Mouse (Mus musculus): ENCODE results near the gene Cflar. TPM values are rescaled to one million over a fixed set of nuclear protein-coding genes. Genes with fewer than 3 reads are reported as not detected.
A peak's percentile ranks its signal among the peaks of the same experiment; 100 is the strongest.

Cflar gene
- polyA plus RNA-seq, 1 experiment from 2014 or later: 41.2 TPM

DNA sequence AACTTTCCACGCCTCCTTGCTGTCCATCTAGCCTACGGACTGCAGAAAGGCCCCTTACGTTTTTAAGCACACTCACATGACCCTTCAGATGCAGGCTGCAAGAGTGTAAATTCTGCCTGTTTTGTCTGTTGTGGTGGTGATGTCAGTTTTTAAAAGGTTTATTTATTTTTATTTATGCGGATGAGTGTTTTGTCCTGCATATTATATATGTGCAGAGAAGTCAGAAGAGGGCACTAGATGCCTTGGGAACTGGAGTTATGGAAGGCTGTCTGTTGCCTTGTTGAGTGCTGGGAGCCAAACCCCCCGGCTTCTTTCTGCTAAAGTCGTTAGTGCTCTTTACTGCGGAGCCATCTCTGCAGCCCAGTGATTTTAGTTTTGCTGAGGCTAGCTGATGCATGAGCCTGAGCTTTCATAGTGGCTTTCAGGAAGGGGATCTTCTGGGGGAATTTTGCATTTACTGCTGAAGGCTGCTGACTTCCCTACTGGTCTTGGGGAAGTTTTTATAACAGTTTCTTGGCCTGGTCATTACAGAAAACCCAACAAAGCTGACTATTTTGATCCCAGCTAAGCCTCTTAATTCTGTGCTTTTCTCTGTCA is 12.6 kb downstream of the Cflar start:
- H3K9ac ChIP-seq: no peak overlapping the region
- H3K27me3 ChIP-seq: no peaks in the 10 kb centered on the region
- H3K4me1 ChIP-seq: peaks cover 13% of the 10 kb centered on the region
- ATAC-seq (ENCODE audit: insufficient number of reproducible peaks, low FRiP score, low TSS enrichment, low read depth): no peak
- 45% methylated on average over 7 of the region's 7 CpGs for WGBS
- H3K27ac ChIP-seq: peak overlapping the region; percentile 69
- H3K36me3 ChIP-seq: peaks cover 39% of the 10 kb centered on the region
- H3K4me3 ChIP-seq: no peak overlapping the region
- H3K9me3 ChIP-seq: no peaks in the 10 kb centered on the region
- peak overlapping the region; percentile 14; the same call in 1 of the 2 replicates for H3K4me2 ChIP-seq

DNA sequence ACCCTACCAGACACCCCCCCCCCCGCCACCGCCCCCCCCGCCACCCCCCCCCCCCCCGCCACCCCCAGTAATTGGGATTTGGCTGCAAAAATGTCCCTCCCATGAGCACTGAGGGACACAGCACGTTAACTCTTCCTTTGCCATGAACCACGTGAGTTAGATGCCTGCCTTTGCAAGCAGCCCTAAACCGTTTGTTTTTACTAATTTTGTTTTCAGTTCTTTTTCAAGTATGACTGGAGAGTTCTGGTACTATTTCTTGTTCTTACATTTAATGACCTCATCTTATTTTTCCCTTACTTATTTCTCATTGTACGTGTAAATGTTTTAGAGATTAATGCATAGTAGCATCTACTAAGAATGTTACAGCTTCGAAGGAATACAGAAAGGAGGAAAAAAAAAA is 13.2 kb downstream of the Cflar start:
- no peak overlapping the region for H3K9ac ChIP-seq
- H3K27me3 ChIP-seq: no peaks in the 10 kb centered on the region
- no peak overlapping the region for H3K4me2 ChIP-seq
- H3K4me1 ChIP-seq: peaks cover 13% of the 10 kb centered on the region
- H3K36me3 ChIP-seq: peaks cover 40% of the 10 kb centered on the region
- ATAC-seq (ENCODE audit: insufficient number of reproducible peaks, low FRiP score, low TSS enrichment, low read depth): no peak
- H3K9me3 ChIP-seq: no peaks in the 10 kb centered on the region
- no peak overlapping the region for H3K4me3 ChIP-seq
- peak overlapping the region; percentile 69; the same call in 1 of the 2 replicates for H3K27ac ChIP-seq
- WGBS: 34% methylated on average over 9 of the region's 9 CpGs

DNA sequence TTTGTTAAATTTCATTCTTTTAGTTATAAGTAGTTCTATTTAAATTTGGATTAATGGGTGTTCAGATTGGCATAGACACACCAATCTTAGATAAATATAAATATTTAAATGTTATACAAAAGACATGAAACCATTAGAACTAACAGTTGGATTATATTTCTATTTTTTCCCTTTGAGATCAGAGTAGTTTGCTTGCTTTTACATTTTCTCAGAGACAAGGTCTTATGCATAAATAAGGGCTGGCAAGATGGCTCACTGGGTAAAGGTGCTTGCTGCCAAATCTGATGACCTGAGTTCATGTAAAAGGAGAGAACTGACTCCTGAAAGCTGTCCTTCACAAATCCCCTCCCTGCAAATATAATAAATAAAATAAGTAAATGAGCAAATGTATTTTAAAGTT is 13.8 kb downstream of the Cflar start:
- no peak overlapping the region for H3K27ac ChIP-seq
- no peak overlapping the region for H3K9ac ChIP-seq
- no peak overlapping the region for H3K4me2 ChIP-seq
- H3K4me3 ChIP-seq: no peak overlapping the region
- no peaks in the 10 kb centered on the region for H3K27me3 ChIP-seq
- H3K36me3 ChIP-seq: peaks cover 39% of the 10 kb centered on the region
- ATAC-seq (ENCODE audit: insufficient number of reproducible peaks, low FRiP score, low TSS enrichment, low read depth): no peak
- no peaks in the 10 kb centered on the region for H3K9me3 ChIP-seq
- peaks cover 12% of the 10 kb centered on the region for H3K4me1 ChIP-seq

DNA sequence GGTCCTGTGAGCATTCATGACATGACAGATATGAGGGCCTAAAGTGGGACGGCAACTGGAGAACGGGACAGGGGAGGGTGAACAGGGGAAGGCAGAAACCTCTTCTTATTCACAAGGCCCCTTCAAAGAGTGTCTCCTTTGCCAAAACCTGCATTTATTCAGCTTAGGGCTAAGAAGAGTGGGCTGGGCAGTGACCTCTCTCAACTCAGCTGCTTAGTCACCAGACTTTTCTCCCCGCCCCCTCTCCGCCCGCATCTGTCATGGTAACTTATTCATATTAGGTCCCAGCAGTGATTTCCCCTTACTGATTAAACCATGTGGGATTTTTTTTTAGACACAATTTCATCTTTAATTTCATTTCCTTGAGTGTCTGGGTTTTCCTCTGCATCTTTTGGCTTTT is 14.5 kb downstream of the Cflar start:
- H3K9ac ChIP-seq: no peak overlapping the region
- no peak overlapping the region for H3K27ac ChIP-seq
- no peaks in the 10 kb centered on the region for H3K27me3 ChIP-seq
- peaks cover 40% of the 10 kb centered on the region for H3K36me3 ChIP-seq
- no peak overlapping the region for H3K4me3 ChIP-seq
- no peaks in the 10 kb centered on the region for H3K9me3 ChIP-seq
- 88% methylated on average over 5 of the region's 5 CpGs for WGBS
- no peak for ATAC-seq (ENCODE audit: insufficient number of reproducible peaks, low FRiP score, low TSS enrichment, low read depth)
- peaks cover 10% of the 10 kb centered on the region for H3K4me1 ChIP-seq
- no peak overlapping the region for H3K4me2 ChIP-seq

DNA sequence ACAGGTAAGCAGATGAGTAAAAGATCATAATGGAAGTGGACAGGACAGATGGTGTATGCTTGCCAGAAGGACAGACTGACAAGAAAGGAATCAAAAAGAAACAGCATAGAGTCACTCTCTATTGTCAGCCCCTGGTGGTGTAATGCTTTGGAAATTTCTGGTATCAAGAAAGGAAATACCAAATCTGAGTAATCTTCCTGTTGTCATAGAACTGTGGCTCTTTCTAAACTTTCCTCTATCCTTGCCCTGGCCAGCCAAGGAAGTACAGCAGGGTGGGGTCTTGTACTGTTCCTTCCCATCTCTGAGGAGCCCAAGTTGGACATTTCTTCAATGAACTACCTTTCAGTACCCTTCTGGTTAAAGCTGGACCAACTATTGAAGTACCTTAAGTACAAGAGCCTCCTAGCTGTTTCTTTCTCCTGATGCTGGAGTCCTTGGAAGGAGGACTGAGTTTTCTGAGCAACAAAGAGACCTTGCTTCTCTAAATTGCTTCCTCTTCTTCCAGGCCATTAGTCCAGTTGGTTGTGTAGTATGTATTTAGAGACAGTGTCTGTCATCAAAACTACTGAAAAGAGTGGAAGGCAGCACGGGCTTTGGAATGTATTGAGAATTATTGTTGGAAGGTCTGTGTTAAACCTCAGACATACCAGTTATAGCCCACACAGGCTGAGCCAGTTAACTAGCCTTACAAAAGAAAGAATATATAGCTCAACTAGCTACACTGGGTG is 15.9 kb downstream of the Cflar start:
- 95% methylated on average over 1 of the region's 1 CpGs for WGBS

DNA sequence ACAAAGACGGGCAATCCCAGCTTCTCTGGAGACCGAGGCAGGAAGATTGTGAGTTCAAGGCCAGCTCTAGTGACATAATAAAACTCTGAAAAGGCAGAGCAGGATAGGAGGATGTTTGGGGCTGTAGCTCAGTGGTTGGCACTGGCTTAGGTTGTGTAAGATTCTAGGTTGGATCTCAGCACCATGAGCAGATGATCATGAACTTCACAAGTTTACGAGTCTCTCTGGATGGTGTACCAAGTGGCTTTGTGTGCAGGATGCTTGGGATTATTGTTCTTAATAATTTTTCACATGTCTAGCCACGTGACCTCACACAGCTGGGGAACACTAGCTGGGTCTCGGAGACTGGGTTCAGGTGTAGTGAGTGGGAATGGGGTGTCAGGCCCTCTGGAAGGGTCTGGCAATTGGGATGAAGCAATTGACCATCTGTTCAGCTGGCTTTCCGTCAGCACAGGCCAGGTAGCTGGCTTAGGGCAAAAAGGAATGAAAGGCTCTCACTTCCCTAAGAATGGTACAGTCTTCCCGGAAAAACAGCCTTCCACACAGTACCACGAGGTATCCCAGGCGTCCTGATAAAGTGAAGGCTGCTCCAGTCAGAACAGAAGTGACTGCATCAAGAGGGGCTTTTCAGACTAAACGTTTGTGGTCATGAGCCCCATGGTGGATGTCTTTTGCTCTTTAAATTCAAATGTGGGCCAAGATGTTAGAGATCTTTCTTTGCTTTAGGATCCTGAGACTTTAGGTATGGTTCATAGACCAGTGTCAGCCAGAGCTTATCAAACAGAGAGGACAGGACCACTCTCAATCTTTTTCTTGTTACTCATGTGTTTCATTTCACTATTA is 16.7 kb downstream of the Cflar start:
- H3K9ac ChIP-seq: no peak overlapping the region
- no peak overlapping the region for H3K4me2 ChIP-seq
- H3K9me3 ChIP-seq: no peaks in the 10 kb centered on the region
- no peaks in the 10 kb centered on the region for H3K27me3 ChIP-seq
- peaks cover 49% of the 10 kb centered on the region for H3K36me3 ChIP-seq
- 85% methylated on average over 10 of the region's 10 CpGs for WGBS
- no peak overlapping the region for H3K4me3 ChIP-seq
- no peak for ATAC-seq (ENCODE audit: insufficient number of reproducible peaks, low FRiP score, low TSS enrichment, low read depth)
- H3K4me1 ChIP-seq: peaks cover 10% of the 10 kb centered on the region
- H3K27ac ChIP-seq: no peak overlapping the region

More for the DNA sequence above, 15.9 kb downstream of the Cflar start:
- Histone ChIP-seq H3K9me3 (no peaks in the 10 kb centered on the region), H3K4me3 (no peak overlapping the region), H3K36me3 (peaks cover 52% of the 10 kb centered on the region), H3K4me1 (peaks cover 10% of the 10 kb centered on the region), H3K27ac (peak overlapping the region; percentile 27; the same call in 1 of the 2 replicates), H3K9ac (no peak overlapping the region), H3K4me2 (no peak overlapping the region), H3K27me3 (no peaks in the 10 kb centered on the region)
- no peak for ATAC-seq (ENCODE audit: insufficient number of reproducible peaks, low FRiP score, low TSS enrichment, low read depth)

DNA sequence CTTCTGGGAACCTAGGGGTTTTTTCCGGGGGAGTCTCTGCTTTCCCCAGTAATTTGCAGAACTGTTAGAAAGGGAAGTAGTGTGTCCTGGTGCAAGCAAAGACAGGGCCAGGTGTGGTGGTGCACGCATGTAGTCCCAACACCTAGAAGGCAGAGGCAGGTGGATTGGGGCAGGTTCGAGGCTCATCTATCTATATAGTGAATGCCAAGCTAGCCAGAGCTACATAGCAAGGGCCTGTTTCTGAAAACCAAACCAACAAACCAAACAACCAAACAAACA is 17.2 kb downstream of the Cflar start:
- Histone ChIP-seq H3K4me3 (no peak overlapping the region), H3K9me3 (no peaks in the 10 kb centered on the region), H3K27me3 (no peaks in the 10 kb centered on the region), H3K9ac (no peak overlapping the region), H3K4me2 (no peak overlapping the region), H3K36me3 (peaks cover 53% of the 10 kb centered on the region), H3K27ac (no peak overlapping the region), H3K4me1 (peaks cover 10% of the 10 kb centered on the region)
- no peak for ATAC-seq (ENCODE audit: insufficient number of reproducible peaks, low FRiP score, low TSS enrichment, low read depth)
- WGBS: 97% methylated on average over 3 of the region's 3 CpGs

DNA sequence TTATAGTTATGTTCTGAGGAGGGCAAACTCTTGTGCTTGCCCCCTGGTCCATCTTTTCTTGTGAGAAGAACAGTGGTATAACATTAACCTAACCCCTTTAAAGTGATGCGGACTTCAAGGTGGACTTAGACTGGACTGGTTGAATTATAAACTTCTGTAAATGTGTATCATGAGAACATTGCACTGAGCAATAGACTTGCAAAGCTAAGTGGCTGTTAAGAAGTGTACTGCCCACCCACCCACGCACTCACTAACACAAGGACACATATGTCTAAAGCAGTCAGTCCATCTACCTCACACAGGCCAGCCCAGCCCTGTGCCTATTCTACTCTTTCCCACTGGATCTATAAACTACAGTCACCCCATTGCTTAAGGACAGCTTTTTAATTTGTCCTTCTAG is 22.3 kb downstream of the Cflar start:
- Histone ChIP-seq H3K27me3 (no peaks in the 10 kb centered on the region), H3K9ac (no peak overlapping the region), H3K27ac (no peak overlapping the region), H3K36me3 (peaks cover 79% of the 10 kb centered on the region), H3K4me2 (no peak overlapping the region), H3K4me1 (no peaks in the 10 kb centered on the region), H3K9me3 (no peaks in the 10 kb centered on the region), H3K4me3 (no peak overlapping the region)
- WGBS: 88% methylated on average over 2 of the region's 2 CpGs
- no peak for ATAC-seq (ENCODE audit: insufficient number of reproducible peaks, low FRiP score, low TSS enrichment, low read depth)

DNA sequence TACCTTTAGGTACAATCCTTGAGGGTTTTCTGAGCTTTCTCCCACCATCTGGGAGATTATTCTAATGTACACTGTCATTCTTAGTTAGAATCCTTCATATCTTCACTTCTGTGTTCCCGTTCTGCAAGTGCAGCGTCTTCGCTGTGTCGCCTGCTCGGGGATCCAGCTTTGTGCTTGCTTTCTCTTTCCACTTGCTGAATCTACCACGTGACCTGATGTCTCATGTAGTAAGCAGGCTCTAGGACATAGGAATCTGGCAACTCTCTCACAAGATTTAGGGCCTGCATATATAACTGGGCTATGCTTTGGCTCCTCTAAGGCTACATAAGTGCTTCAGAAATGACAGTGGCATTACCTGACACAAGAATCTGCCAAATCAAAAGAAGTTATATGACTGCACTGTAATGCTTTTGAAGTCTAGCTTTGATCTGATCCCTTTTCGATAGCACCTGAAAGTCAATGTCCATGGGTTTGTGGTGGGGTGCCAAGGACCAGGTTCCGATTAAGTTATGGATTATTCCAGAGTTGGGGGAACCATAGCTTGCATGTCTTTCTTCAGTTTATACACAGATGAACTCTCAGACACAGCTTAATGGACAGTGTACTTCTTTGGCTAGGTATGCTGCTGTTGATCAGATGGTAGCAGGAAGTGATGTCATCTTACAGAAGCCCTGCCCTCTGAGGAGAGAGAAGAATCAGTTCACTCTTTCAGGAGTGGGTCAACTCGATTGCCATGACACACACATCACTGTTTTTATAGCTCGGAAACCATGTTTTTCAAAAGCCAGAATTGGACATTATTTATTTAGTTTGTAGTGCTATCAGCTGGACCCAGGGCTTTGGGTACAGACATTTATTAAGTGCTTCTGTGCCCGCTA is 23.0 kb downstream of the Cflar start:
- Histone ChIP-seq H3K4me3 (no peak overlapping the region), H3K27ac (no peak overlapping the region), H3K4me1 (no peaks in the 10 kb centered on the region), H3K36me3 (peaks cover 77% of the 10 kb centered on the region), H3K9me3 (no peaks in the 10 kb centered on the region), H3K4me2 (no peak overlapping the region), H3K9ac (no peak overlapping the region), H3K27me3 (no peaks in the 10 kb centered on the region)
- WGBS: 93% methylated on average over 11 of the region's 11 CpGs
- no peak for ATAC-seq (ENCODE audit: insufficient number of reproducible peaks, low FRiP score, low TSS enrichment, low read depth)

DNA sequence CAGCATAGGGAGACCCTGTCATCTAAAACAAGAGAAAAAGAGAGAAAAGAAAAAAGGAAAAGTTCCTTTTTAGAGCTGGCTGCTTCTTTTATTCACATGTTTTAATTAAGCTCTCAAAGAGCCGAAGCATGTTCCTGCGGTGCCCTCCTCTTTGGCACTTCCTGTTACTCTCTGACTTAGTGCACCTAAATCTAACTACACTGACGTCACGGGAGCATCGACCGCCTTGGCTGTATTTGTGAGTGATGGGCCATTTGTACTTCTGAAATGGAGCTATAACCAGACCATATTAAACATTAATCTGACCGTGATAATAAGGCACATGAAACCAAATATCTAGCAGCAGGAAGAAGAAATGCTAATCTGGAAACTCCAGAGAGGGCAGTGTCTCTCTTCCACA is 24.7 kb downstream of the Cflar start:
- no peaks in the 10 kb centered on the region for H3K9me3 ChIP-seq
- no peak for ATAC-seq (ENCODE audit: insufficient number of reproducible peaks, low FRiP score, low TSS enrichment, low read depth)
- no peak overlapping the region for H3K27ac ChIP-seq
- H3K36me3 ChIP-seq: peaks cover 82% of the 10 kb centered on the region
- no peak overlapping the region for H3K4me3 ChIP-seq
- H3K4me2 ChIP-seq: no peak overlapping the region
- H3K4me1 ChIP-seq: no peaks in the 10 kb centered on the region
- H3K9ac ChIP-seq: no peak overlapping the region
- 85% methylated on average over 7 of the region's 7 CpGs for WGBS
- no peaks in the 10 kb centered on the region for H3K27me3 ChIP-seq

DNA sequence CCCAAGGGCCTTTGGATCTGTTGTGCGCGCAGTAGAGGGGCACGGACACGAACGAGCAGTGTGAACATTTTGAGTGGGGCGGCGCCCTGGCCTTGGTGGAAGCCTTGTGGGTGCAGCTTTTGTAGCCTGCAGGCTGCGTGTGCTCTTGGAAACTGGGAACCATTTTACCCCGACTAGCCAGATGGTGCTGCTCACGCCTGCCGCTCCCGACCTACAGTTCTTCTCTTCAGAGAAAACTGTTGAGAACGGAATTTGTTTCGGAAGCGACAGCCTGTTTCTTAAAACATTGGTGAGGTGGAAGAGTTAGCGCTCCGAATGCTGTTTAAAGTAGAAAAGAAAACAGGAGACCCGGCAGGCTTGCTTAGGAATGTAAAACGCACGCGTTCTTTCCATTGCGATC is 25.7 kb downstream of the Cflar start:
- Histone ChIP-seq H3K9ac (no peak overlapping the region), H3K4me2 (no peak overlapping the region), H3K27me3 (no peaks in the 10 kb centered on the region), H3K27ac (no peak overlapping the region), H3K9me3 (no peaks in the 10 kb centered on the region), H3K4me1 (no peaks in the 10 kb centered on the region), H3K36me3 (peaks cover 83% of the 10 kb centered on the region), H3K4me3 (no peak overlapping the region)
- 93% methylated on average over 22 of the region's 22 CpGs for WGBS
- ATAC-seq (ENCODE audit: insufficient number of reproducible peaks, low FRiP score, low TSS enrichment, low read depth): no peak

All from limb, embryonic 15.5 days (tissue).